Comparison of ENCODE assay signal across 9 mouse cellular contexts in genomic region chr3:146939391-146940250, GRCm38 (mm10).
A peak's percentile ranks its signal among the peaks of the same experiment; 100 is the strongest.
DNase-seq lines count a peak whose midpoint lies in the region; ATAC-seq lines count a peak whose summit lies in the region.
"Had no signal": no experiment of that assay in that cellular context is flagged by ENCODE, and none has a peak within 500 bp of the region (broad histone marks: within the 10 kb centered on the region; RNA-seq: fewer than 3 reads in every experiment).

No protein-coding gene starts in this region.

- H3K4me2 ChIP-seq in kidney, embryonic 14.5 days (replicated peaks; ENCODE audit: low read depth, low read length): peak overlapping the region; percentile 31
- peak overlapping the region; percentile 36 for H3K4me2 ChIP-seq in embryonic facial prominence, embryonic 12.5 days (replicated peaks)
- peak overlapping the region; percentile 16 for H3K4me2 ChIP-seq in hindbrain, embryonic 15.5 days
- 0 out of 2 replicates have a peak overlapping the region, but pooled peaks have one; percentile 4 for H3K4me2 ChIP-seq in neural tube, embryonic 11.5 days (ENCODE audit: low read depth)

- no peak overlapping the region for H3K27ac ChIP-seq in kidney, embryonic 14.5 days (ENCODE audit: low read depth, low read length)
- no peak overlapping the region for H3K27ac ChIP-seq in embryonic facial prominence, embryonic 12.5 days
- H3K27ac ChIP-seq in hindbrain, embryonic 15.5 days (replicated peaks): no peak overlapping the region
- no peak overlapping the region for H3K27ac ChIP-seq in neural tube, embryonic 11.5 days (ENCODE audit: low read depth, low read length)

- ATAC-seq in kidney, embryonic 14.5 days (ENCODE audit: low FRiP score, low TSS enrichment): peak; percentile 90; the same call in 1 of the 2 replicates
- peak; percentile 81; the same call in 1 of the 2 replicates for ATAC-seq in embryonic facial prominence, embryonic 12.5 days (ENCODE audit: insufficient number of reproducible peaks, insufficient read depth, low FRiP score, low TSS enrichment)
- peak; percentile 90 for ATAC-seq in hindbrain, embryonic 15.5 days (ENCODE audit: low FRiP score, low read depth)
- ATAC-seq in neural tube, embryonic 11.5 days (ENCODE audit: insufficient read depth, low FRiP score, low TSS enrichment): peak; percentile 90

- no peaks in the 10 kb centered on the region for H3K4me1 ChIP-seq in kidney, embryonic 14.5 days (ENCODE audit: control insufficient read depth, insufficient read depth, low read length)
- H3K4me1 ChIP-seq in embryonic facial prominence, embryonic 12.5 days: no peaks in the 10 kb centered on the region
- H3K4me1 ChIP-seq in hindbrain, embryonic 15.5 days (replicated peaks): no peaks in the 10 kb centered on the region
- no peaks in the 10 kb centered on the region for H3K4me1 ChIP-seq in neural tube, embryonic 11.5 days (ENCODE audit: control insufficient read depth, insufficient read depth, low read length)

- H3K9ac ChIP-seq in kidney, embryonic 14.5 days (ENCODE audit: low read depth, low read length): no peak overlapping the region
- H3K9ac ChIP-seq in embryonic facial prominence, embryonic 12.5 days: no peak overlapping the region
- H3K9ac ChIP-seq in hindbrain, embryonic 15.5 days: no peak overlapping the region
- no peak overlapping the region for H3K9ac ChIP-seq in neural tube, embryonic 11.5 days (ENCODE audit: low read length)

- no peaks in the 10 kb centered on the region for H3K9me3 ChIP-seq in kidney, embryonic 14.5 days (ENCODE audit: control insufficient read depth, low read length)
- no peaks in the 10 kb centered on the region for H3K9me3 ChIP-seq in embryonic facial prominence, embryonic 12.5 days
- H3K9me3 ChIP-seq in hindbrain, embryonic 15.5 days: no peaks in the 10 kb centered on the region
- H3K9me3 ChIP-seq in neural tube, embryonic 11.5 days (ENCODE audit: control insufficient read depth, low read length): no peaks in the 10 kb centered on the region
- H3K9me3 ChIP-seq: G1E had no signal

- no peaks in the 10 kb centered on the region for H3K27me3 ChIP-seq in kidney, embryonic 14.5 days (ENCODE audit: control insufficient read depth, insufficient read depth, low read length)
- no peaks in the 10 kb centered on the region for H3K27me3 ChIP-seq in embryonic facial prominence, embryonic 12.5 days
- H3K27me3 ChIP-seq in hindbrain, embryonic 15.5 days: no peaks in the 10 kb centered on the region
- no peaks in the 10 kb centered on the region for H3K27me3 ChIP-seq in neural tube, embryonic 11.5 days (ENCODE audit: control insufficient read depth, insufficient read depth, low read length)

- peak overlapping the region; percentile 12; the same call in 1 of the 2 replicates for H3K4me3 ChIP-seq in kidney, embryonic 14.5 days (ENCODE audit: low read length)
- no peak overlapping the region for H3K4me3 ChIP-seq in embryonic facial prominence, embryonic 12.5 days
- H3K4me3 ChIP-seq in hindbrain, embryonic 15.5 days: no peak overlapping the region
- no peak overlapping the region for H3K4me3 ChIP-seq in neural tube, embryonic 11.5 days (ENCODE audit: low read depth, low read length)

- WGBS in kidney, embryonic 14.5 days: 24% methylated on average over 21 of the region's 21 CpGs
- WGBS in embryonic facial prominence, embryonic 12.5 days: 27% methylated on average over 21 of the region's 21 CpGs
- 22% methylated on average over 21 of the region's 21 CpGs for WGBS in hindbrain, embryonic 15.5 days
- whole genome bisulfite sequencing in neural tube, embryonic 11.5 days: 35% methylated on average over 21 of the region's 21 CpGs

- DNase-seq in kidney, postnatal 14 days: no peak
- peak; percentile 17 for DNase-seq in Muller cell, postnatal 12 days (ENCODE audit: inconsistent ontology term)
- DNase-seq in neural tube, embryonic 11.5 days (ENCODE audit: low spot score): peak; percentile 53
- no peak for DNase-seq in spleen, adult 12 weeks (ENCODE audit: low spot score)
- DNase-seq in kidney, adult 8-10 months: no peak

- H3K36me3 ChIP-seq in kidney, embryonic 14.5 days (ENCODE audit: control insufficient read depth, insufficient read depth, low read length): no peaks in the 10 kb centered on the region
- H3K36me3 ChIP-seq in embryonic facial prominence, embryonic 12.5 days: no peaks in the 10 kb centered on the region
- H3K36me3 ChIP-seq in hindbrain, embryonic 15.5 days: peaks cover 27% of the 10 kb centered on the region
- H3K36me3 ChIP-seq in neural tube, embryonic 11.5 days (ENCODE audit: control insufficient read depth, insufficient read depth, low read length): no peaks in the 10 kb centered on the region
- H3K36me3 ChIP-seq: G1E had no signal

Comparison
In these comparisons a context has a peak if more than half of its experiments do, and no peak if none do; other contexts are left out.
1. DNase-seq: peak in Muller cell, postnatal 12 days (single experiment) and neural tube, embryonic 11.5 days (single experiment); none in kidney, postnatal 14 days (single experiment), spleen, adult 12 weeks (single experiment) and kidney, adult 8-10 months (0 of 2).
2. Peak in every context shown above with its lines, with median percentiles within 50 percentile points of each other: ATAC-seq and H3K4me2 ChIP-seq.